Mouse (Mus musculus) embryonic stem cell, embryonic (primary cell): Measurements from ENCODE around the gene Taar7e.
"Not testable (repeated sequence)": the region's sequence is repeated elsewhere in the genome, so short reads cannot be mapped to it uniquely, and the experiment has no call there.

Experiments used
- CTCF ChIA-PET, 4 experiments: fragments of 300-600 bp in 2 of 4; fragments of 350-600 bp in 2 of 4; sonication (Branson Sonifier 250); formaldehyde crosslinking; loops; one replicate each; lab custom pipeline; 2022; ENCODE audit warnings: inconsistent platforms in 2 of 4; lab: Charles Lee
- POLR2A ChIA-PET, 4 experiments: fragments of 300-600 bp in 2 of 4; fragments of 350-600 bp in 2 of 4; sonication (Branson Sonifier 250); formaldehyde crosslinking; loops; one replicate each; lab custom pipeline; 2022; ENCODE audit warnings: antibody characterized with exemption in 4 of 4, inconsistent platforms in 1 of 4; lab: Charles Lee

Gene Taar7e

GRCm38 (mm10) chr10:24037314-24037713, at the start of gene Taar7e:
Gene Taar7e (plus strand): TSS chr10:24037614.
- ChIA-PET CTCF (interaction anchor here in 1 of 4 experiments (1.1 kb wide), 1 partner anchor 73 kb away, joined by 3 read pairs; no protein-coding TSS in a partner anchor), POLR2A (no interaction called here)

GRCm38 (mm10) chr10:23993381-23993780, 44.0 kb upstream of the Taar7e start, which contains the start of gene Taar7a:
Gene Taar7a (minus strand): TSS chr10:23993481.
- POLR2A ChIA-PET: no interaction called here
- CTCF ChIA-PET: no interaction called here

- CTCF ChIA-PET: no interaction called here
- POLR2A ChIA-PET: no interaction called here
Measured at GRCm38 (mm10) chr10:23999639-24000038, 37.8 kb upstream of the Taar7e start, which contains the start of gene Taar7b. Gene Taar7b (plus strand): TSS chr10:23999939.

GRCm38 (mm10) chr10:24006442-24006841, 31.0 kb upstream of the Taar7e start:
- CTCF ChIA-PET: no interaction called here
- POLR2A ChIA-PET: interaction anchor here in 1 of 4 experiments (0.5 kb wide), 1 partner anchor 16 kb away, joined by 3 read pairs; no protein-coding TSS in a partner anchor

- POLR2A ChIA-PET: interaction anchor here in 1 of 4 experiments (0.5 kb wide), 1 partner anchor 326 kb away, joined by 3 read pairs; no protein-coding TSS in a partner anchor
Measured at GRCm38 (mm10) chr10:24007034-24007433, 30.4 kb upstream of the Taar7e start.

GRCm38 (mm10) chr10:24008143-24008542, 29.3 kb upstream of the Taar7e start:
- CTCF ChIA-PET: no interaction called here
- POLR2A ChIA-PET: no interaction called here

More at GRCm38 (mm10) chr10:24007034-24007433, 30.4 kb upstream of the Taar7e start:
- CTCF ChIA-PET: no interaction called here

GRCm38 (mm10) chr10:24026922-24027321, 10.5 kb upstream of the Taar7e start, which contains the start of gene Taar7d:
Gene Taar7d (plus strand): TSS chr10:24027222.
- CTCF ChIA-PET: no interaction called here

GRCm38 (mm10) chr10:24031347-24031746, 6.1 kb upstream of the Taar7e start:
- ChIA-PET POLR2A (no interaction called here), CTCF (interaction anchor here in 1 of 4 experiments (1.2 kb wide), 1 partner anchor 100 kb away, joined by 3 read pairs; no protein-coding TSS in a partner anchor)

More at GRCm38 (mm10) chr10:24026922-24027321, 10.5 kb upstream of the Taar7e start, which contains the start of gene Taar7d:
- POLR2A ChIA-PET: no interaction called here

- ChIA-PET POLR2A (no interaction called here), CTCF (interaction anchor here in 1 of 4 experiments (0.6 kb wide), 1 partner anchor 88 kb away, joined by 4 read pairs; no protein-coding TSS in a partner anchor)
Measured at GRCm38 (mm10) chr10:24040120-24040869, 2.9 kb downstream of the Taar7e start.

GRCm38 (mm10) chr10:24049210-24049609, 11.8 kb downstream of the Taar7e start, which contains the start of gene Taar7f:
Gene Taar7f (plus strand): TSS chr10:24049510.
- POLR2A ChIA-PET: no interaction called here
- CTCF ChIA-PET: no interaction called here

GRCm38 (mm10) chr10:24052039-24052438, 14.6 kb downstream of the Taar7e start:
- ChIA-PET CTCF (no interaction called here), POLR2A (interaction anchor here in 1 of 4 experiments (1.1 kb wide), 1 partner anchor 19 kb away, joined by 3 read pairs; no protein-coding TSS in a partner anchor)

- CTCF ChIA-PET: no interaction called here
- POLR2A ChIA-PET: no interaction called here
Measured at GRCm38 (mm10) chr10:24058986-24059385, 21.6 kb downstream of the Taar7e start.

GRCm38 (mm10) chr10:24074751-24075150, 37.3 kb downstream of the Taar7e start:
- CTCF ChIA-PET, POLR2A ChIA-PET: not testable (repeated sequence)

GRCm38 (mm10) chr10:24076200-24076599, 38.8 kb downstream of the Taar7e start, which contains the start of gene Taar8a:
Gene Taar8a (plus strand): TSS chr10:24076500.
- CTCF ChIA-PET, POLR2A ChIA-PET: not testable (repeated sequence)

GRCm38 (mm10) chr10:24080166-24080565, 42.8 kb downstream of the Taar7e start:
- POLR2A ChIA-PET: no interaction called here
- CTCF ChIA-PET: interaction anchor here in 2 of 4 experiments (0.6 to 1.1 kb wide), 4 partner anchors 9 to 103 kb away, joined by 3 read pairs; no protein-coding TSS in a partner anchor

- CTCF ChIA-PET: no interaction called here
- POLR2A ChIA-PET: no interaction called here
Measured at GRCm38 (mm10) chr10:24085936-24086335, 48.5 kb downstream of the Taar7e start.

- CTCF ChIA-PET: interaction anchor here in 2 of 4 experiments (0.7 to 0.9 kb wide), 2 partner anchors 45 to 146 kb away, joined by 3 read pairs; no protein-coding TSS in a partner anchor
- POLR2A ChIA-PET: interaction anchor here in 1 of 4 experiments (0.6 to 0.9 kb wide), 2 partner anchors 20 to 299 kb away, joined by 3 read pairs; no protein-coding TSS in a partner anchor
Measured at GRCm38 (mm10) chr10:24086555-24086954, 49.1 kb downstream of the Taar7e start.

- POLR2A ChIA-PET: interaction anchor here in 1 of 4 experiments (0.6 to 0.9 kb wide), 2 partner anchors 125 to 299 kb away, joined by 3 to 5 read pairs; no protein-coding TSS in a partner anchor
- CTCF ChIA-PET: interaction anchor here in 1 of 4 experiments (0.9 kb wide), 1 partner anchor 44 kb away, joined by 3 read pairs; no protein-coding TSS in a partner anchor
Measured at GRCm38 (mm10) chr10:24087168-24087567, 49.8 kb downstream of the Taar7e start.
